Mouse (Mus musculus) neural tube, embryonic 13.5 days (tissue): ENCODE data around the gene Entpd3. TPM values are rescaled to one million over a fixed set of nuclear protein-coding genes. Genes with fewer than 3 reads are reported as not detected.

Experiments
- ATAC-seq: fragments of 200-750 bp; cut with Nextera tagmentation; 2 replicates; pipeline ENCODE4 v1.8.0; 2017; ENCODE audit warnings: low read depth, mild to moderate bottlenecking, moderate TSS enrichment, moderate library complexity
- H3K27ac ChIP-seq: fragments of 300-500 bp; sonication (generic); replicated peaks from 2 replicates; pipeline ENCODE4 v1.5.1; 2015; ENCODE audit warnings: moderate library complexity, mild to moderate bottlenecking, inconsistent platforms
- H3K27me3 ChIP-seq: fragments of 300-500 bp; sonication (generic); 2 replicates; pipeline ENCODE4 v1.6.1; 2015; ENCODE audit warnings: mild to moderate bottlenecking, inconsistent platforms
- H3K36me3 ChIP-seq: fragments of 300-500 bp; sonication (generic); 2 replicates; pipeline ENCODE4 v1.6.1; 2015; ENCODE audit warnings: mild to moderate bottlenecking, inconsistent platforms
- H3K4me1 ChIP-seq: fragments of 300-500 bp; sonication (generic); replicated peaks from 2 replicates; pipeline ENCODE4 v1.6.1; 2015; ENCODE audit warnings: inconsistent platforms
- H3K4me2 ChIP-seq: fragments of 300-500 bp; sonication (generic); 2 replicates; pipeline ENCODE4 v1.6.1; 2015; ENCODE audit warnings: inconsistent platforms, mild to moderate bottlenecking, moderate library complexity
- H3K4me3 ChIP-seq: fragments of 300-500 bp; sonication (generic); 2 replicates; pipeline ENCODE4 v1.5.1; 2015; ENCODE audit warnings: mild to moderate bottlenecking, inconsistent platforms
- H3K9ac ChIP-seq: fragments of 300-500 bp; sonication (generic); 2 replicates; pipeline ENCODE4 v1.6.1; 2015; ENCODE audit warnings: moderate library complexity, mild to moderate bottlenecking, inconsistent platforms
- H3K9me3 ChIP-seq: fragments of 300-500 bp; sonication (generic); 2 replicates; pipeline ENCODE4 v1.6.1; 2016; ENCODE audit warnings: inconsistent platforms
- WGBS: fragments of 180-500 bp; shearing (Covaris S2); methylation state at CpG from one replicate; pipeline ENCODE4 v1.1.7; 2015; 5-methylcytosine and 5-hydroxymethylcytosine counted together
- polyA plus RNA-seq: library from polyadenylated mRNA; unstranded; fragments of >200 nt; fragmentation: Nextera tagmentation; extraction: Ambion mirVana; gene quantifications from 2 replicates; pipeline ENCODE4 v1.2.1, GENCODE M21; 2015

Gene Entpd3
- polyA plus RNA-seq, 1 experiment from 2014 or later = 1.2 TPM

GRCm38 (mm10) chr9:120542241-120542640 is 2.6 kb downstream of the Entpd3 start:
- 24% methylated on average over 6 of the region's 6 CpGs for WGBS

DNA sequence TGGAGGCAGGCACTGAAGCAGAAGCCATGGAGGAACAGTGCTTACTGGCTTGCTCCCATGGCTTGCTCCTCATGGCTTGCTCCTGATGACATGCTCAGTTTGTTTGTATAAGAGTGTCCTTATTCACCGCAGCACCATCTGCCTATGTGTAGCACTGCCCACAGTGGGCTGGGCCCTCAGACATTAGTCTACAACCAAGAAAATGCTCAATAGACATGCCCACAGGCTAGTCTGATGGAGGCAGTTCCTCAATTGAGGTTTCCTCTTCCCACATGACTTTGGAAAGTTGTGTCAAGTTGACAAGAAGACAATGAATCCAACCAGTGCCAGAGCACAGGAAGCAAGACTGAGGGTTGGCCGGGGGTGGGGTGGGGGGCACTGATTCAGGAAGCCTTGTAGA is 6.4 kb downstream of the Entpd3 start:
- ATAC-seq = no peak
- no peak overlapping the region for H3K9ac ChIP-seq
- peaks cover 9% of the 10 kb centered on the region; the same call in 1 of the 2 replicates for H3K27me3 ChIP-seq
- H3K4me1 ChIP-seq = peaks cover 10% of the 10 kb centered on the region
- H3K4me3 ChIP-seq = no peak overlapping the region
- 92% methylated on average over 2 of the region's 2 CpGs for WGBS
- no peak overlapping the region for H3K4me2 ChIP-seq
- H3K36me3 ChIP-seq = no peaks in the 10 kb centered on the region
- H3K9me3 ChIP-seq = no peaks in the 10 kb centered on the region
- no peak overlapping the region for H3K27ac ChIP-seq

More at GRCm38 (mm10) chr9:120542241-120542640, 2.6 kb downstream of the Entpd3 start:
- H3K9ac ChIP-seq = no peak overlapping the region
- no peak overlapping the region for H3K4me3 ChIP-seq
- no peaks in the 10 kb centered on the region for H3K9me3 ChIP-seq
- H3K4me1 ChIP-seq = peaks cover 16% of the 10 kb centered on the region
- no peaks in the 10 kb centered on the region for H3K36me3 ChIP-seq
- no peak for ATAC-seq
- no peak overlapping the region for H3K27ac ChIP-seq
- peaks cover 40% of the 10 kb centered on the region for H3K27me3 ChIP-seq
- no peak overlapping the region for H3K4me2 ChIP-seq

DNA sequence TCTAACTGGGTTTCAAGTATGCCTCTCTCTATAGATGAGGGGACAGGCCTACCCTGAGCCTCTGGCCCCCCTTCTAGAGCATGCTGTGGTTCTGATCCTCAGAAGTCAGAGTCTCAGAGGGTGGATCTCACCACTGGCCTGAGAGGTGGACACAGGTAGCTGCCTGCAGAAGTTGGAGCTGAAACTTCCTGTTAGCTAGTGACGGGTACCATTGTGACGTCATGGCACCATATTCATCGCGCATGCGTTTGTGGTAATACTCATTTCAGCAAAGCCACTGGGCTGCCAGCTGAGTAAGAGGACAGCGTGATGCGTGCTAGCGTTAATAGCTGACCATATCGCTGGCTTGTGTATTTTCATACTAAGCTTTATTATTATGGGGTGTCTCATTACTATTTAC is 6.9 kb downstream of the Entpd3 start:
- H3K36me3 ChIP-seq = no peaks in the 10 kb centered on the region
- H3K27ac ChIP-seq = no peak overlapping the region
- 95% methylated on average over 9 of the region's 9 CpGs for WGBS
- H3K4me3 ChIP-seq = no peak overlapping the region
- no peak for ATAC-seq
- no peak overlapping the region for H3K9ac ChIP-seq
- H3K4me2 ChIP-seq = no peak overlapping the region
- no peaks in the 10 kb centered on the region for H3K9me3 ChIP-seq
- H3K4me1 ChIP-seq = peaks cover 10% of the 10 kb centered on the region
- H3K27me3 ChIP-seq = peaks cover 6% of the 10 kb centered on the region; the same call in 1 of the 2 replicates

DNA sequence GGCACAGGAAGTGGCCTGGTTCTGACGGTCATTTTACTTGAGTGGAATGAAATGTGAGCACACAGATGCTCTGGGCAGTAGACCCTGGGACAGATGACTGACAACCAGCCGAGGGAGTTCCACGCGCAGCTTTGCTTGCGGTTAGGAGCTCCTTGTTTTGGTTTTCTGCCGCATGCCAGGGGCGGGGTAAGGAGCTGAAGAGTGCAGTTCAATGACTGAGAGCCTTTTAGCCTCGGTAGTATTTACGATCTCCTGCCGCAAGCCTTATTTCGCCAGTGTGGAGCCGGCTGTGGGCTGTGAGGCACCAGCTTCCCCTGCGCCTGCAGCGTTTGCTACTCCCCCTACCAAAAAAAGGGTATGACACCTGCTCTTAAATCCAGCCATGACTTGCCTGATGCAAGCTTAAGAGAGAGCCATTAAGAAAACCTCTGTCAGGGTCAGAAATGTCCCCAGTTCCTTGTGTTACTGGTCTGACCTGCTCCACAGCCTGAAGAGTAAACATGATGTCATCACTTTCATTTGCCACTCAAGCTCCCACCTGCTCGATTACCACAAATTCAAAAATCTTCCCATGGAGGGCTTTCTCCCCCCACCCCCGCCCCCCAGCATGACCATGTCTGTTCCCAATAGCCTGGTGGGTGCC is 7.5 kb downstream of the Entpd3 start:
- no peaks in the 10 kb centered on the region for H3K9me3 ChIP-seq
- no peak for ATAC-seq
- H3K9ac ChIP-seq = 0 out of 2 replicates have a peak overlapping the region, but pooled peaks have one; percentile 36
- no peak overlapping the region for H3K4me3 ChIP-seq
- no peaks in the 10 kb centered on the region for H3K36me3 ChIP-seq
- H3K27me3 ChIP-seq = no peaks in the 10 kb centered on the region
- peak overlapping the region; percentile 35 for H3K4me2 ChIP-seq
- WGBS = 13% methylated on average over 16 of the region's 16 CpGs
- H3K27ac ChIP-seq = peak overlapping the region; percentile 14; the same call in 1 of the 2 replicates
- peaks cover 10% of the 10 kb centered on the region for H3K4me1 ChIP-seq

GRCm38 (mm10) chr9:120550778-120551177 is 11.2 kb downstream of the Entpd3 start:
- 94% methylated on average over 9 of the region's 9 CpGs for WGBS
- Histone ChIP-seq H3K4me1 (peaks cover 10% of the 10 kb centered on the region), H3K4me3 (no peak overlapping the region), H3K36me3 (no peaks in the 10 kb centered on the region), H3K9me3 (no peaks in the 10 kb centered on the region), H3K27me3 (no peaks in the 10 kb centered on the region), H3K4me2 (no peak overlapping the region), H3K9ac (no peak overlapping the region), H3K27ac (no peak overlapping the region)
- no peak for ATAC-seq

DNA sequence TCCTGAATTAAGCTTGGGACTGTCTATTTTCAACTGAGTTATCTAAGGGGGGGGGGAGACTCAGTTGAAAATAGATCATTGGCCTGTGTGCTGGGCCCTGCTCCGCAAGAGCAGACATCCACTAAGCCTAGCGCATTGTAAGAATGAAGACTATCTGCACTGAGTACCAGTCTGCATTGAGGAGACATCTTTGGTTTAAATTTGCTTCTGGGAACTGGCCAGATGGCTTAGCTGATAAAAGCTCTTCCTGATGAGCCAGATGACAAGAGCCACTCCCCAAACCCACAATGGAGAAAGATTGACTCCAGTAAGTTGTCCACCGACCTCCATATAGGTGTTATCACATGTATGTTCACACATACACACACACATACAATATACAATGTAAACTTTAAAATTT is 24.0 kb downstream of the Entpd3 start:
- no peak overlapping the region for H3K4me2 ChIP-seq
- ATAC-seq = no peak

GRCm38 (mm10) chr9:120564247-120564646 is 24.6 kb downstream of the Entpd3 start:
- 83% methylated on average over 2 of the region's 2 CpGs for WGBS
- no peak for ATAC-seq
- Histone ChIP-seq H3K9ac (no peak overlapping the region), H3K4me3 (no peak overlapping the region), H3K27ac (no peak overlapping the region), H3K27me3 (no peaks in the 10 kb centered on the region), H3K4me2 (no peak overlapping the region), H3K4me1 (no peaks in the 10 kb centered on the region), H3K36me3 (no peaks in the 10 kb centered on the region), H3K9me3 (no peaks in the 10 kb centered on the region)

More for the DNA sequence above, 24.0 kb downstream of the Entpd3 start:
- no peaks in the 10 kb centered on the region for H3K36me3 ChIP-seq
- H3K4me1 ChIP-seq = no peaks in the 10 kb centered on the region
- no peak overlapping the region for H3K27ac ChIP-seq
- no peaks in the 10 kb centered on the region for H3K9me3 ChIP-seq
- WGBS = 89% methylated on average over 3 of the region's 3 CpGs
- H3K9ac ChIP-seq = no peak overlapping the region
- H3K27me3 ChIP-seq = no peaks in the 10 kb centered on the region
- no peak overlapping the region for H3K4me3 ChIP-seq

GRCm38 (mm10) chr9:120566384-120566783 is 26.8 kb downstream of the Entpd3 start:
- H3K27me3 ChIP-seq = no peaks in the 10 kb centered on the region
- no peaks in the 10 kb centered on the region for H3K36me3 ChIP-seq
- ATAC-seq = no peak
- no peak overlapping the region for H3K9ac ChIP-seq
- no peak overlapping the region for H3K4me3 ChIP-seq
- H3K4me1 ChIP-seq = peaks cover 12% of the 10 kb centered on the region
- H3K27ac ChIP-seq = no peak overlapping the region
- H3K9me3 ChIP-seq = no peaks in the 10 kb centered on the region
- H3K4me2 ChIP-seq = no peak overlapping the region
- 80% methylated on average over 5 of the region's 5 CpGs for WGBS

DNA sequence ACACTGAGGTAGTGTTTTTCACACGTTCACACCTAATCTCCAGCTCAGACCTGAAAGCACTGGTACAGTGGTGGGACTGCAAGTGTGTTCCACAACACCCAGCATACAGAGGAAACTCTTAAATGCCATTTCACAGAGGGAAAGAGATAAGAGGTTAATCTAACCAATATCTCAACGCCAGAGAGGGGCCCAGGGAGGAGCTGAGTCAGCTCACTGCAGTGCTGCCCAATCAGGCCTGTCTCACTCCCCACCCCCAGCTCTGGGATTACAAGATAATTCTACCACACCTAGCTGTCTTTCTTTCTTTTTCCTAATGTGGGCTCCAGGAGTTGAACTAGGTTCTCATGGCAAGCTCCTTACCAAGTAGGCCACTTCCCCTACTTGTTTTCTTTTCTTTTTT is 29.3 kb downstream of the Entpd3 start:
- Histone ChIP-seq H3K9me3 (no peaks in the 10 kb centered on the region), H3K27me3 (no peaks in the 10 kb centered on the region), H3K4me1 (peaks cover 21% of the 10 kb centered on the region), H3K36me3 (peaks cover 14% of the 10 kb centered on the region), H3K4me2 (no peak overlapping the region), H3K4me3 (no peak overlapping the region), H3K27ac (no peak overlapping the region), H3K9ac (no peak overlapping the region)
- 81% methylated on average over 2 of the region's 2 CpGs for WGBS
- ATAC-seq = no peak

GRCm38 (mm10) chr9:120569721-120570333 is 30.2 kb downstream of the Entpd3 start:
- Histone ChIP-seq H3K4me3 (no peak overlapping the region), H3K9ac (no peak overlapping the region), H3K36me3 (peaks cover 23% of the 10 kb centered on the region), H3K27ac (no peak overlapping the region), H3K4me2 (no peak overlapping the region), H3K9me3 (no peaks in the 10 kb centered on the region), H3K27me3 (no peaks in the 10 kb centered on the region), H3K4me1 (peaks cover 21% of the 10 kb centered on the region)
- WGBS = 60% methylated on average over 13 of the region's 13 CpGs
- ATAC-seq = no peak

DNA sequence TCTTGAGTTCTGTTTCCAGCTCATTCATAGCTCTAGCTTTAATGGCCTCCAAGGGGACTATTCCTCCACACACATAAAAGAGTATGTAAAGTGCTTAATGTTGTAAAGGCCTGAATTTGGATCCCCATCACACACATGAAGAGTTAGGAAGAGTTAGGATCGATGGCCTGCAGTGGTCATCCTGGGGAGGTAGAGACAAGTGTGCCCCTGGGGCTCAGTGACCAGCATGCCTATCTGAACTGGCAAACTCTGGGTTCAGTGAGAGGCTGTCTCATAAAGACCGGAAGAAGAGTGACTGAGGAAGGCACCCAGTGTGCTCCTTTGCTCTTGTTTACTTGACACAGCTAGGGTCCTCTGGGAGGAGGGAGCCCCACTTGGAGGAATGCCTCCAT is 30.7 kb downstream of the Entpd3 start:
- peak overlapping the region; percentile 93 for H3K9ac ChIP-seq
- ATAC-seq = no peak
- H3K27me3 ChIP-seq = no peaks in the 10 kb centered on the region
- peak overlapping the region; percentile 90 for H3K4me2 ChIP-seq
- H3K4me3 ChIP-seq = peak overlapping the region; percentile 88
- peaks cover 21% of the 10 kb centered on the region for H3K4me1 ChIP-seq
- 54% methylated on average over 2 of the region's 2 CpGs for WGBS
- H3K27ac ChIP-seq = no peak overlapping the region
- peaks cover 28% of the 10 kb centered on the region for H3K36me3 ChIP-seq
- no peaks in the 10 kb centered on the region for H3K9me3 ChIP-seq

GRCm38 (mm10) chr9:120570741-120571592 is 31.3 kb downstream of the Entpd3 start, which contains the start of gene Rpl14:
Gene Rpl14 (plus strand): TSS chr9:120571444.
- no peaks in the 10 kb centered on the region for H3K9me3 ChIP-seq
- WGBS = 5% methylated on average over 43 of the region's 43 CpGs
- no peaks in the 10 kb centered on the region for H3K27me3 ChIP-seq
- peak within 1 kb of the TSS; percentile 81 for H3K27ac ChIP-seq
- H3K4me3 ChIP-seq = peak within 1 kb of the TSS; percentile 88
- peak; percentile 95 for ATAC-seq
- H3K4me1 ChIP-seq = peaks cover 25% of the 10 kb centered on the region
- H3K9ac ChIP-seq = peak within 1 kb of the TSS; percentile 93
- peak within 1 kb of the TSS; percentile 90 for H3K4me2 ChIP-seq
- H3K36me3 ChIP-seq = peaks cover 35% of the 10 kb centered on the region
